Comparison of ENCODE assay signal across 8 mouse cellular contexts in the genomic region with DNA sequence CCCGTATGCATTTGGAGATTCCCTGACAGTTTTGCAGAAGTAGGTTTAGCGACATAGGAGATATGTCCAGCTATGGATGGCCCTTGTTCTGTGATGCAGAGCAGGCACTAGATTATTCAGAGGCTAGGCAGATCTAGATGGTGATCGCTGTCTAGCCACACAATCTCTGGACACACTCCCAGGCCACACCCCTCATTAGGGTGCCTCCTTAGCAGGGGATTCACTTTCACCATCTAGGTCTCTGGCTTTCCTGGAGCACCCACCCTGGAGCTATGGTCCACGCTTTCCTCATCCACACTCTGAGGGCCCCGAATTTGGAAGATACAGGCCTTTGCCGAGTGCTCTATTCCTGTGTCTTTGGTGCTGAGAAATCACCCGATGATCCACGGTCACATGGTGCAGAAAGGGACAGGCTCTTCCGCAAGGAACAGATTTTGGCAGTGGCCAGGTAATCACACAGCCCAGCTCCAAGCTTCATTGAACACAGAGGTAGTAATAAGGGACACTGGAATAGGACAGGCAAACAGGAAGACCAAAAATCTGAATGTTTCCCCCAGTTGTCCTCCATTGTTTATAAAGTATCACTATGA. TPM values are rescaled to one million over a fixed set of nuclear protein-coding genes. Genes with fewer than 3 reads are reported as not detected.
DNase-seq lines count a peak whose midpoint lies in the region; ATAC-seq lines count a peak whose summit lies in the region.

No protein-coding gene starts in this region.

- peak; percentile 43 for DNase-seq in gastrocnemius, adult 18-20 months (ENCODE audit: low spot score)
- DNase-seq in gastrocnemius, postnatal 25 days, result no peak
- DNase-seq in cerebellum, adult 11 months, result peak; percentile 34
- peak; percentile 52 for DNase-seq in lung, postnatal 36 days
- DNase-seq in adipocyte (ENCODE audit: low spot score), result no peak
- no peak for DNase-seq in ovary, adult 18-20 months (ENCODE audit: low spot score)

- H3K4me1 ChIP-seq in kidney, embryonic 15.5 days, result peaks cover 16% of the 10 kb centered on the region

- peak; percentile 20 for ATAC-seq in granulocyte monocyte progenitor cell, adult 5-6 weeks (replicated peaks; ENCODE audit: poor library complexity, severe bottlenecking)
- no peak for ATAC-seq in kidney, embryonic 15.5 days (replicated peaks; ENCODE audit: low FRiP score)

- 64% methylated on average over 9 of the region's 9 CpGs for WGBS in kidney, embryonic 15.5 days

- peak overlapping the region; percentile 41 for H3K9ac ChIP-seq in kidney, embryonic 15.5 days

- H3K27me3 ChIP-seq in kidney, embryonic 15.5 days, result no peaks in the 10 kb centered on the region

- peak overlapping the region; percentile 90 for H3K27ac ChIP-seq in kidney, embryonic 15.5 days

- no peaks in the 10 kb centered on the region for H3K9me3 ChIP-seq in kidney, embryonic 15.5 days (replicated peaks)

- H3K4me3 ChIP-seq in kidney, embryonic 15.5 days (replicated peaks), result peak overlapping the region; percentile 57

- H3K4me2 ChIP-seq in kidney, embryonic 15.5 days, result peak overlapping the region; percentile 54

- peaks cover 19% of the 10 kb centered on the region for H3K36me3 ChIP-seq in kidney, embryonic 15.5 days

RNA-seq across cellular contexts. Expression of gene Ap5s1, which starts 4.2 kb away (rescaled TPM):
- 10 to 100 TPM; 15.8 to 20.2 TPM for total RNA-seq in gastrocnemius, adult 18-20 months (2021)
- total RNA-seq in gastrocnemius, postnatal 25 days (2021), result 10 to 100 TPM; 18.2 to 20.1 TPM
- 5.7 and 5.9 TPM in 2 replicates for total RNA-seq in granulocyte monocyte progenitor cell, adult 5-6 weeks (2014; fragmentation: Nextera tagmentation)
- 1.0 and 1.5 TPM in 2 replicates for total RNA-seq in granulocyte monocyte progenitor cell, adult 5-6 weeks (2017)
- 25.6 TPM in 2 replicates for polyA plus RNA-seq in kidney, embryonic 15.5 days (2015; fragmentation: Nextera tagmentation; extraction: Ambion mirVana)

RNA-seq across cellular contexts. Expression of gene Mavs, which starts 22.7 kb away (rescaled TPM):
- total RNA-seq in gastrocnemius, adult 18-20 months (2021), result 10 to 100 TPM; 41.4 to 43.7 TPM
- total RNA-seq in gastrocnemius, postnatal 25 days (2021), result 10 to 100 TPM; 40.5 to 47.4 TPM
- total RNA-seq in granulocyte monocyte progenitor cell, adult 5-6 weeks (2014; fragmentation: Nextera tagmentation), result 26.2 and 26.6 TPM in 2 replicates
- total RNA-seq in granulocyte monocyte progenitor cell, adult 5-6 weeks (2017), result 11.3 and 11.8 TPM in 2 replicates
- polyA plus RNA-seq in kidney, embryonic 15.5 days (2015; fragmentation: Nextera tagmentation; extraction: Ambion mirVana), result 27.8 and 30.2 TPM in 2 replicates

RNA-seq across cellular contexts. Expression of gene Spef1, which starts 24.0 kb away (rescaled TPM):
- 1 to 10 TPM in 1 of 2 experiments, under 1 TPM in 1; 0.84 to 1.4 TPM for total RNA-seq in gastrocnemius, adult 18-20 months (2021)
- 1 to 10 TPM; 1.9 to 2.1 TPM for total RNA-seq in gastrocnemius, postnatal 25 days (2021)
- 2.0 and 2.7 TPM in 2 replicates for total RNA-seq in granulocyte monocyte progenitor cell, adult 5-6 weeks (2014; fragmentation: Nextera tagmentation)
- 1.2 and 1.9 TPM in 2 replicates for total RNA-seq in granulocyte monocyte progenitor cell, adult 5-6 weeks (2017)
- 3.2 and 3.6 TPM in 2 replicates for polyA plus RNA-seq in kidney, embryonic 15.5 days (2015; fragmentation: Nextera tagmentation; extraction: Ambion mirVana)

RNA-seq across cellular contexts. Expression of gene Cdc25b, which starts 24.4 kb away (rescaled TPM):
- total RNA-seq in gastrocnemius, adult 18-20 months (2021), result under 1 TPM; 0.78 to 0.95 TPM
- total RNA-seq in gastrocnemius, postnatal 25 days (2021), result 1 to 10 TPM; 1.5 to 4.8 TPM
- 4.9 and 5.8 TPM in 2 replicates for total RNA-seq in granulocyte monocyte progenitor cell, adult 5-6 weeks (2014; fragmentation: Nextera tagmentation)
- total RNA-seq in granulocyte monocyte progenitor cell, adult 5-6 weeks (2017), result 6.7 and 6.8 TPM in 2 replicates
- 62.1 and 71.5 TPM in 2 replicates for polyA plus RNA-seq in kidney, embryonic 15.5 days (2015; fragmentation: Nextera tagmentation; extraction: Ambion mirVana)

RNA-seq across cellular contexts. Expression of gene Cenpb, which starts 31.3 kb away (rescaled TPM):
- 10 to 100 TPM; 67.4 to 72.2 TPM for total RNA-seq in gastrocnemius, adult 18-20 months (2021)
- total RNA-seq in gastrocnemius, postnatal 25 days (2021), result 10 to 100 TPM; 58.9 to 61.8 TPM
- 14.3 and 24.3 TPM in 2 replicates for total RNA-seq in granulocyte monocyte progenitor cell, adult 5-6 weeks (2014; fragmentation: Nextera tagmentation)
- total RNA-seq in granulocyte monocyte progenitor cell, adult 5-6 weeks (2017), result 16.1 and 18.6 TPM in 2 replicates
- 10.6 and 10.8 TPM in 2 replicates for polyA plus RNA-seq in kidney, embryonic 15.5 days (2015; fragmentation: Nextera tagmentation; extraction: Ambion mirVana)

Comparison
In these comparisons a context has a peak if more than half of its experiments do, and no peak if none do; other contexts are left out.
1. DNase-seq: peak in gastrocnemius, adult 18-20 months (single experiment), cerebellum, adult 11 months (single experiment) and lung, postnatal 36 days (single experiment); none in gastrocnemius, postnatal 25 days (single experiment), adipocyte (single experiment) and ovary, adult 18-20 months (single experiment).